In the genomic region with DNA sequence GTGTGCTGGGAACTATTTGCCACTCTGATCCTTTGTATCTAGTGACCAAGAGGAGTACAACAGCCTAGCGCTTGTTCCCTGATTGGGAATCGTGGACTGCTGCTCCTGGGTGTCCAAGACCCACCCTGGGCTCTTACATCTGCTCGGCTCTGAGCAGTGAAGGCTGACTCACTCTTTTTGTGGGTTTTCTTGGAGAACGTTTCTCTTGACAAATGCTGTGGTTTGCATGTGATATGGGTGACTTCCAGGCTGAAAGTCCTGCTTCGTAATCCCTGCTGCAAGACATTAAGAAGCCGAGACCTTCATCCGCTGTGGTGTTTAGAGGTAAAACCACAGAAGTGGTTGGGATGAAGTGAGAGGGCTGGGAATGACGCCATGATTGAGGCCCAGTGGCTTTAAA, we compare ENCODE assay signal across 29 mouse cellular contexts. TPM values are rescaled to one million over a fixed set of nuclear protein-coding genes. Genes with fewer than 3 reads are reported as not detected.
A peak's percentile ranks its signal among the peaks of the same experiment; 100 is the strongest.
DNase-seq lines count a peak whose midpoint lies in the region; ATAC-seq and TF ChIP-seq lines count a peak whose summit lies in the region.
"Had no signal": no experiment of that assay in that cellular context is flagged by ENCODE, and none has a peak within 500 bp of the region (broad histone marks: within the 10 kb centered on the region; RNA-seq: fewer than 3 reads in every experiment).

No protein-coding gene starts in this region.

- peak; percentile 79 for ATAC-seq in Patski
- peak; percentile 54 for ATAC-seq in megakaryocyte, adult 5-6 weeks (ENCODE audit: poor library complexity, severe bottlenecking)
- ATAC-seq: forebrain, embryonic 15.5 days; midbrain, embryonic 13.5 days had no signal

- H3K27me3 ChIP-seq in Patski = no peaks in the 10 kb centered on the region
- H3K27me3 ChIP-seq: CH12.LX; embryonic facial prominence, embryonic 12.5 days; liver, embryonic 13.5 days; midbrain, embryonic 13.5 days; neural tube, embryonic 12.5 days had no signal

- no peak for TF ChIP-seq CTCF in Patski (IDR thresholded peaks at IDR 0.05)

- peak; percentile 18 for DNase-seq in adrenal gland, adult 2 months
- DNase-seq in adrenal gland, adult (ENCODE audit: inconsistent age in 2 of 2, low spot score in 1 of 2) = no peak
- peak; percentile 78 for DNase-seq in 3134 (ENCODE audit: extremely low read depth, insufficient read length, low spot score)
- DNase-seq in Patski (ENCODE audit: low read depth, low spot score) = peak; percentile 86
- no peak for DNase-seq in urinary bladder, postnatal 36 days (ENCODE audit: low spot score in 2 of 2)
- no peak for DNase-seq in retina, embryonic 14.5 days (ENCODE audit: low spot score)
- DNase-seq in thymus, postnatal 0 days (ENCODE audit: low spot score) = no peak
- DNase-seq: cerebellum, adult 11 months; cerebellum, postnatal 10 days; gastrocnemius, postnatal 14 days; kidney, adult 18-20 months; kidney, postnatal 4 days; liver, embryonic 13.5 days; lung, adult 2 months; thymus, postnatal 4 days had no signal

- POLR2A ChIA-PET in Patski (lab: Charles Lee) = no interaction called here

- in situ Hi-C loops in Patski (cut with MboI; ENCODE audit: low pct_unique_long_range_greater_than_20kb) = loop anchor here (5.0 to 25.0 kb wide), 2 partner anchors 401 to 656 kb away; no protein-coding TSS in a partner anchor

- CTCF ChIA-PET in Patski (lab: Charles Lee) = no interaction called here

RNA-seq across cellular contexts. Expression of a gene that starts 21.7 kb away (rescaled TPM):
- under 1 TPM; 0.17 to 0.38 TPM for total RNA-seq in adrenal gland, adult 2 months (2021)
- polyA plus RNA-seq in adrenal gland, adult 2 months (2012; rRNA removed) = not detected in 2 replicates
- polyA plus RNA-seq in Patski (2021) = 0.06 TPM
- not detected in 2 replicates for total RNA-seq in megakaryocyte, adult 5-6 weeks (2015)
- not detected in 2 replicates for total RNA-seq in megakaryocyte, adult 5-6 weeks (2017)
- polyA plus RNA-seq in thymus, postnatal 0 days (2015; fragmentation: Nextera tagmentation; extraction: Ambion mirVana) = 0.18 and 0.21 TPM in 2 replicates
- total RNA-seq: CH12.LX; G1E; gastrocnemius, postnatal 14 days; heart, adult 2 months; heart, postnatal 25 days; left cerebral cortex, postnatal 36 days had no signal
- polyA plus RNA-seq: erythroblast, embryonic 14.5 days; G1E; heart, adult 2 months; heart, embryonic 14.5 days; kidney, embryonic 16.5 days; liver, embryonic 13.5 days; macrophage; midbrain, embryonic 13.5 days had no signal

RNA-seq across cellular contexts. Expression of a gene that starts 25.7 kb away (rescaled TPM):
- 100 to 1,000 TPM in 1 of 2 experiments, 10 to 100 TPM in 1; 67.7 to 105 TPM for total RNA-seq in adrenal gland, adult 2 months (2021)
- 25.9 and 34.3 TPM in 2 replicates for polyA plus RNA-seq in adrenal gland, adult 2 months (2012; rRNA removed)
- polyA plus RNA-seq in Patski (2021) = 281 TPM
- 108 and 122 TPM in 2 replicates for total RNA-seq in megakaryocyte, adult 5-6 weeks (2015)
- 174 and 241 TPM in 2 replicates for total RNA-seq in megakaryocyte, adult 5-6 weeks (2017)
- polyA plus RNA-seq in thymus, postnatal 0 days (2015; fragmentation: Nextera tagmentation; extraction: Ambion mirVana) = 48.7 and 50.6 TPM in 2 replicates
- polyA plus RNA-seq: G1E had no signal

Comparison
In these comparisons a context has a peak if more than half of its experiments do, and no peak if none do; other contexts are left out.
1. DNase-seq: peak in adrenal gland, adult 2 months (single experiment), 3134 (single experiment) and Patski (single experiment); none in adrenal gland, adult (0 of 2), urinary bladder, postnatal 36 days (0 of 2), retina, embryonic 14.5 days (single experiment) and thymus, postnatal 0 days (single experiment).